Mouse (Mus musculus) gonadal fat pad, adult 2 months (tissue): ENCODE data around the gene Clic4. TPM values are rescaled to one million over a fixed set of nuclear protein-coding genes. Genes with fewer than 3 reads are reported as not detected.
"Not testable (repeated sequence)": the region's sequence is repeated elsewhere in the genome, so short reads cannot be mapped to it uniquely, and the experiment has no call there.

Experiments
- DNase-seq: peaks from one replicate; pipeline ENCODE4 v3.0.0-alpha.2; 2012; ENCODE audit warnings: low read depth
- polyA plus RNA-seq: library from polyadenylated mRNA; depleted of rRNA; stranded (reverse); fragments of >200 nt; gene quantifications from 2 replicates; pipeline ENCODE4 v1.2.3, GENCODE M21; 2012

Clic4 gene
- polyA plus RNA-seq, 1 experiment: 90.5 TPM

DNA sequence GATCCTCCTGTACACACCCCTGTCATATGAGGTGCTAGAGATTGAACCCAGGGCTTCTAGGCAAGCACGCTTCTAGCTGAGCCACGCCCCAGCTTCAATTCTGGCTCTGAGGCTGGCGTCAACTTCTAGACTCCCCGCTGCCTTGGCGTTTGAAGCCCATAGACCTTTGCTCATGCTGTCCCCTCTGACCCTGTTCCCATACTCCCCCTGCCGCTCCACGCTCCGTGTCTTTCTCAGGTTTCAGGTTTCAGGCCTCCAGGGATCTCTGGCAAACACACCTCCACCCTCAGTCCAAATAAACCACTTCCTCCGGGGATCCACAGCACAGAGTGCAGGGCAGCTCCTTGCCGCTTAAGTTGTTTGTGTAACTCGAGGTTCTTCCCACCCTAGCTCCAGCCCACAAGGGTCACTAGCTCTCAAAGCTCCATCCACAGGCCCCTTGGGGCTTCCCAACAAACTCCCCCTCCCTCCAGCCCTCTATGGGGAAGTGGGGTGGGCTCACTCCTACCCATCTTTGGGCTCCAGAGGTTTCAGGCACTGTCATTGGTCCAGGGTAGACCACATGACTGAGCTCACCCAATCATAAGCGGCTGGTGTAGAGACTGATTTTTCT lies 20.0 kb upstream of the Clic4 start:
- no peak for DNase-seq

- DNase-seq: no peak
These were observed 19.2 kb upstream of the Clic4 start for GRCm38 (mm10) chr4:135291841-135292240.

GRCm38 (mm10) chr4:135291199-135291598 lies 18.6 kb upstream of the Clic4 start:
- no peak for DNase-seq

GRCm38 (mm10) chr4:135287975-135288374 lies 15.4 kb upstream of the Clic4 start:
- no peak for DNase-seq

- DNase-seq: no peak
These were observed 14.3 kb upstream of the Clic4 start for GRCm38 (mm10) chr4:135286833-135287395.

DNA sequence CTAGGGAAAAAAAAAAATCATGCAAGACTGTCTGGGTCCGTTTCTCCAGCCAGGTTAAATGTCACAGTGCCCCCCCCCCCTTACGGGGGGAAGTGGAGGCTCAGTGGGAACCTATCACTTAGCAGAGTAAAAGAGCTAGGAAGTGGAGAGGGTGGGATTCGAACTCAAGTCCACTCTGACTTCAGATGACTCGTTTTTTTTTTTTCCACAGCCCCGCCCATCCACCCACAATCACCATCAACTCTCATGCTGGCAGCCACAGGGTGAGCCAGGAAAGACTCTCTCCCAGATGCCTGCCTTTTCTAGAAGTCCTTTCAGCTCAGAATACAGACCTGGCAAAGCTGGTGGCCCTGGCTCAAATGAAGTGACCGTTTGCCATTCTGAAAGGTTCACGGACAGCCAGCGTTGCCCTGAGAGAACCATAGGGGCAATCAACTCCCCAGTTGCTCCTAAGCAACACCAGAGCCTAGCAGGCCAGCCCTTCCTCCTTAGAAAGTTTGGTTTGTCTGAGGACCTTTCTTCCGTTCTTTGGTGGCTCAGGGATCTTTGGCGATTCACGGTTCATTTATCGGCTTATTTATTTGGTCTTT lies 13.5 kb upstream of the Clic4 start:
- no peak for DNase-seq

DNA sequence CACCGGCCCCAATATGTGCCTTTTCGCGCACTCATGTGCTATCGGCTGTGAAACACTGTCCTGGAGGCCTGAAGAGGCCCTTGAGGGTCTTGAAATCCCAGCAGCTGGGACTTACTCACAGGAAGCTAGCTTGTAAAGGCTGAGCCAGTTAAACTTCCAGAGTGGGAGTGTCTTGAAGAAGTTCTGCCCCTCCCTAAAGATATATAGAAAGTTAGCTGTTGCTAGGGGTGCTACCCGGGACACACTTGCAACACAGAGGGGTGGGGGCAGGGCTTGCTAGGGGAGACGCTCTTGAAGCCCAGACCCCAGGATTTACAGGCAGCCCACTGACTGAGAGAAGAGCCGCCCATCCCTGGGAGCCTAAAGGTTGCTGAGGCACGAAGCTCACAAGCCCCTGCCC lies 12.8 kb upstream of the Clic4 start:
- DNase-seq: no peak

- DNase-seq: no peak
These were observed 11.3 kb upstream of the Clic4 start for GRCm38 (mm10) chr4:135283875-135284274.

- no peak for DNase-seq
These were observed 10.8 kb upstream of the Clic4 start for GRCm38 (mm10) chr4:135283417-135283816.

DNA sequence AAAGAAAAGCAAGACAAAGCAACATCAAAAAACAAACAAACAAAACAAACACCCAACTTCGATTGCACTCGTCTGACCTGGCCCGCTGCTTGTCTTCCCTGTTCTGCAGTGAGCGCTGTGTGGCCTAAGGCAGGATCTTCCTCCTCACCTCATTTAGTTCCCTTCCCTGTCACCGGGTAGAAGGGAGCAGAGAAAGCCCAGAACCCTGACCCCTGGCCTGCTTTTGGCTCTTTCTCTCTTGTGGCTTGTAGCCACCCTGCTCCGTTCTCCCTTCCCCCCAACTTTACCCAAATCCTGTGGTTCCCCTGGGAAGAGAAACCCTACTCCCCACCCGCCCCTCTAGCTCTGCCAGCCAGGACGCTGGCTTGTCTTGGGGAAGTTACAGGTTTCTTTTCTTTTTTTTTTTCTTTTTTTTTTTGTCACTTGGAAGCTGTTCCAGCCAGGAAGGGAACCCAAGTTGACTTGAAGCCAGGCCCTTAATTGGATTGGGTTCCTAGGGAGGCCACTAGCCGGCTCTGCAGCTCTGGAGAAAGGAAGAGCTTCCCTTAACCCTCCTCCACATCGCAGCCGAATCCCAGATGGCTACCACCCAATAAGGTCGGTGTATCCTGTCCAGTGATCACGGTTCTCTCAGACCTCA lies 10.2 kb upstream of the Clic4 start:
- no peak for DNase-seq

- DNase-seq: not testable (repeated sequence)
These were observed 7.4 kb upstream of the Clic4 start for GRCm38 (mm10) chr4:135280016-135280415.

DNA sequence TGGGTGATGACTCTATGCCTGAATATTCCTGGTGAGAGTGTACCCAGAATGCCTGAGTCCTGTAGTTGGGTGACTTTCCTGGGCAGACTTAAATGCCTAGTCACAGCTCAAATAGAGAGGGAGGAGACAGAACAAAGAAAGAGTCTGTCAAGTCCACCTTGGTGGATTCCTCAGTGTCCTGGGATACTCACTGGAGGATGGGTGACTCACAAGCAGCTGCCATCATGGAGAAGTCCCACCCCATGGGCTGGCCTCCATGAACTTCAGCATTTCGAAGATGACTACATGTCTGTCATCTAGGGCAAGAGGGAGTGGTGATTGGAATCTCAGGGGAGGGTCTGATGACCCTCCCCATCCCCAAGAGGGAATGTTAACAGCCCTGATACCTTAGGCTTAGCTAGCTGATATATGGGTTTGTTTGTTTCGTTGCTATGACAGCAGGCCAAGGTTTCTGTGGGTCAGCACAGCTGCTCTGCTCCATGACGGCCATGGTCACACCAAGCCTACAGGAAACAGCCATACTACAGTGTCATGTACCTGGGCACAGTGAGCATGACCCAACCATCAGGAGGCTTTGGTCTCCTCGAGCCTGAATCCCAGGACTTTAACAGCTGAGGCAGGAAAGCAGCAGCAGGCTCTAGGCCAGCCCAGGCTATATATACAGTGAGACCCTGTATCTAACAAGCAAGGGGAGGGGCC lies 4.2 kb upstream of the Clic4 start:
- no peak for DNase-seq

- DNase-seq: no peak
These were observed 2.1 kb upstream of the Clic4 start for GRCm38 (mm10) chr4:135274761-135275160.

DNA sequence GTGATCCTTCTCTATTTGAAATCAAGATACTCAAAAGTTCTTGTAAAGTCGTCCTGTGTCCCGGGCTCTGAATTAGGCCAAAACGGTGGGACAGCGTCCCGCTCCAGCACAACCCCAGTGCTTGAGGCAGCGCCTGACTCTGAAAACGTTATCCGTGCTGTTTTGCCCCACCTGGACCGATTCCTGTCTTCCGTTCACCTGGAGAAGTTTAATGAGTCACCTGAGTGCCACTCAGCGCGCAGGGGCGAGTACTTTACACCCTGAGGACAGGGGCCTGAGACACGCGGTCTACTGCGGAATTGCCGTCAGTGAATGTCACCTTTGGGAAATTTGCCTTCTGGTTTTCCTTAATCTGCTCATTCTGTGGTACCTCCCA lies 681 bp upstream of the Clic4 start:
- DNase-seq: no peak

- no peak for DNase-seq
These were observed 565 bp downstream of the Clic4 start for GRCm38 (mm10) chr4:135271881-135272616.

GRCm38 (mm10) chr4:135271419-135271828 lies 1.2 kb downstream of the Clic4 start:
- DNase-seq: no peak

- DNase-seq: no peak
These were observed 2.1 kb downstream of the Clic4 start for GRCm38 (mm10) chr4:135270476-135270875.

DNA sequence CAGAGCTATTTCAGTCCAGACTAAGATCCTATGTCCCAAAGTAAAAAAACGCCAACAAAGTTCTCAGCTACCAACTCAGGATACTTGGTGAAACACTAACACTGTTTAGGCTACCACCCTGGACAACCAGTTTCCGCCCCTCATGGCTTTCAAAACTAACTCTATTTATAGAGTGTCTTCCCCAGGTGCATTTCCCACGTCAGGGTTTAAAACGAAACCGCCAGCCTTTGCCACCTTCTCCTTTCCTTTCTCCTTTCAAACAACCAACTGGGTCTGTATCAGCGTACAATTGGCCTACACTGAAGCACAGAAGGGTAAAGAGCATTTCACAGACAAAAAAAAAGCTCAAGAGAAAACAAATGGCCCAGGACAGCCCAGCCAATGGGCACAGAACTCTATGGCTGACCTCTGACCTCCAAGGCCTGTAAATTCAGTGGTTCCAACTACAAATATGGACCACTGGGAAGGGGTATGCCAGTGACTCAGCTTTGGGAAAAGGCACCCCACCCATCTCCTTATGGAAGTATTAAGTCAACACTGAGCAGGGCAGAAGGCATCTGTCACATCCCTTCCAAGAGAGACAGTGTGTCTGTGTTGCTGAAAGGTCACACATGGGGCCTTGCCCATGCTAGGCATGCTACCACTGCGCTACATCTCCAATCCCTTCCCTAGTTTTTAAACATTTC lies 2.8 kb downstream of the Clic4 start:
- no peak for DNase-seq

DNA sequence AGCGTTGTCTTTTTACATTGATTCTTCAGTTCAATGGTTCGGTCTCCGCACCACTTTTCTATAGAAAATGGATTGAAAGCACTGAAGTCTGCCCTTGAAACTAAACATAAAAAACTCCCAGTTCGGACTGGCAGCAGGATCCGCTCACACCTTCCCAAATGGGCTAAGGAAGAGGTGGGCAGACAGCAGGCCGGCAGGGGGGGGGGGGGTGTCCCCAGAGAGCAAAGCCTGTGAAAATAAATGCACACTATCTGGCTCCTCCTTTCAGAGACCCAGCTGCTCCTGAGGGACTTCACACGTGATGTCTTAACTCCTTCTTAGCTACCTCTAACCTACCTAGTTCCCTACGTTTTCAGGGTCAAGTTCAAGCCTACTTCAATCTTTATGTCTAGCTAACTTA lies 5.1 kb downstream of the Clic4 start:
- DNase-seq: no peak

DNA sequence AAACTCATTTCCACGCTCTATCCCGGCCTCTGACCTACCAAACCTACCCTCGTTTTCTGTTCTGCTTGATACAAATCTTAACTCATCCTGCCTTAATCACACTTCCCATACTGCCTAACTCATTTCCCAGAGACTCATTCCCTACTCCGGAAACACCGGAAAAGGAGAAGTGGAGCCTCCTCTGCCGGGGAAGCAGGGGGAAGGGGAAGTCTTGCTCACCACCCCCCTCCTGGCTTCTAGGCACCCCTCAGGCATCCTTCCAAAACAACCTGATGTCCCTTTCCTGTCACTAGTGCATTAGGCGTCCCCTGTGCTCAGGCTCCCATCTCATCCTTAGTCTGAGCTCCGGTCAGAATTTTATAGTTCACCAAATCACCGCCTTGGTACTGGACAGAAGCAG lies 5.6 kb downstream of the Clic4 start:
- no peak for DNase-seq

DNA sequence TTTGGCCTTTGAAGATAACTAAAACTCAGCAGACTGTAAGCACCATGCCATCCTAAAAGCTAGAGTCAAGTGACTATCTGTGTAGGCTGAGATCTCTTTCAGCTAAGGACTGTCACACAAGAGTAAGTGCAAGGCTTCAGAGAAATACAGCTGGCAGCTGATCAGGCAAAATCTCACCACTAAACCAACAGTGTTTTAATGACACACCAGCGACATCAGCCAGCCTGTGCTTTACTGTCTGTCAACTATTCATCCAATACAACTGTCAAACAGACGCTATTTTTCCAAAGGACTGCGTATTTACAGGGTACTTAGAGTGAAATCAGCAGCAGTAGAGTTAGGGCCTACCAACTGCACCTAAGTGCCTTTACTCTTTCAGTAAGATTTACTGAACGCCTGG lies 12.2 kb downstream of the Clic4 start:
- DNase-seq: no peak
